Mouse (Mus musculus) forelimb bud, embryonic 11.5 days (tissue): ENCODE results near the gene Tdrd6.

Source experiments
- DNase-seq: peaks from one replicate; pipeline ENCODE4 v3.0.0-alpha.2; 2012; ENCODE audit warnings: low read depth, low spot score

Tdrd6 gene

DNA sequence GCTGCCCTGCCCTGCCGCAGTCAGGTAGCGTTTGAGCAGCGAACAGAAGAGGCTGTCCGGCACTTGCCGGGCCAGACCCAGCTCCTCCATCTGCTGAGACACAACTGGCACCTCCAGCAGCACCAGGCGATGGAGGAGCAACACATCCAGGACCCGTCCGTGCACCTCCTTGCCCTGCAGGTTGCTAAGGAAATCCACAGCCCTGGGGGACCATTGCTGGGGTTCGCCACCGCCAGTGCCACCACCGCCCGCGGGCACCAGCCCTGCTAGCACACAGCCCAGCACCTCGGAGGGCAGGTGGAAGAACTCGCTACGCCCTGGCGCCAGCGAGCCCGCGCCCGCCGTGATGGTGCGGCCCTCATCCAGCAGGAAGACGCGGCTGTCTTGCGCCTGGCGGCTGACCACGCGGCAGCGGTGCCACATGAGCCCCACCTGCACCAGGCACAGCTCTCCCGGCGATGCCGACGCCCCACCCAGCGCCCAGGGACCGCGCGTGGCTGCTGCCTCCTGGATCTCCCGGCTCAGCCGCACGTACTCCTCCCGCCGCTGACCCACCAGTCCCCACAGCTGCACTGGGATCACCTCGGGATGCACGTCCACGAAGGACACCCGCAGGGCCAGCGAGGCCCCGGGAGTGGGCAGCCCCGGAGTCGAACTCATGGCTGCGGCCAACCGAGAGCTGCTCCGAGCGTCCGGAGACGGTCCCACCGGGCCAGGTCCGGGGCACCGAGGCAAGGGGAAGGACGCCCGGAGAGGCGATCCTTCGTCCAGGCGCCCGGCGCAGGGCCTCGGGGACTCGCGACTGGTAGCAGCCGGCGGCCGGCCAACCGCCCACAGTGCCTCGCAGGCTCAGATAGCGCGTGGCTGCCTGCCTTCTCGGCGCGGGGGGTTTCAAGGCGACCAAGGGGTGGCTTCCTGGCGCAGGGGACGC is at the start of gene Tdrd6:
Gene Tdrd6, minus strand, starts transcription at position 804 of the 931 bp plus-strand sequence.
- no peak for DNase-seq

- no peak for DNase-seq
Measured at GRCm38 (mm10) chr17:43677317-43677716, 47.2 kb upstream of the Tdrd6 start.

GRCm38 (mm10) chr17:43676241-43676640 is 46.1 kb upstream of the Tdrd6 start:
- no peak for DNase-seq

- DNase-seq, result no peak
Measured at GRCm38 (mm10) chr17:43675228-43675627, 45.1 kb upstream of the Tdrd6 start.

GRCm38 (mm10) chr17:43671907-43672306 is 41.8 kb upstream of the Tdrd6 start:
- no peak for DNase-seq

DNA sequence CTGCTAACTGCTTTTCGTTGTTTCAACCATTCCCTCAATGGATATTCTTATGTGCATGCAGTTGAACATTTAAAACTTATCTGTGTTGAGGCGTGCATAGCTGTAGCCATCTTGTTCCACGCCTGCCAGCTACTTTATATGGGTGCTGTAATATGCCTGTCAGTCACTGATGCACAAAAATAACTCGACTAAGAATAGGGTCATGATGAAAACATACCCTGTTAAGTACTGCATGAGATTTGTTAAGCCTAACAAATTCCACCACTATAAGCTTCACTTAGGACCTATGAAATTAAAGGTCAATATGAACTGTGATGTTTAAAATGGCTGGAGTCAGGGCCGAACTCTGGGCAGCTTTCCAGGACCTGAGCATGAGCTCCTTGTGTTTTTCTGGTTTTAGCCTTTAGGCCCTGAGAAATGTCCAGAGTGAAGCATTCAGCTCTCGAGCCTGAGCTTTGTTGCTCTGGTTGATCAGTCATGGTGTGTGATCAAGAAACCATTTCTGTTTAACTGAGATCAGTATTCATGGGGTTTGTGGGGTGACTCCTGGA is 39.1 kb upstream of the Tdrd6 start:
- DNase-seq, result no peak

DNA sequence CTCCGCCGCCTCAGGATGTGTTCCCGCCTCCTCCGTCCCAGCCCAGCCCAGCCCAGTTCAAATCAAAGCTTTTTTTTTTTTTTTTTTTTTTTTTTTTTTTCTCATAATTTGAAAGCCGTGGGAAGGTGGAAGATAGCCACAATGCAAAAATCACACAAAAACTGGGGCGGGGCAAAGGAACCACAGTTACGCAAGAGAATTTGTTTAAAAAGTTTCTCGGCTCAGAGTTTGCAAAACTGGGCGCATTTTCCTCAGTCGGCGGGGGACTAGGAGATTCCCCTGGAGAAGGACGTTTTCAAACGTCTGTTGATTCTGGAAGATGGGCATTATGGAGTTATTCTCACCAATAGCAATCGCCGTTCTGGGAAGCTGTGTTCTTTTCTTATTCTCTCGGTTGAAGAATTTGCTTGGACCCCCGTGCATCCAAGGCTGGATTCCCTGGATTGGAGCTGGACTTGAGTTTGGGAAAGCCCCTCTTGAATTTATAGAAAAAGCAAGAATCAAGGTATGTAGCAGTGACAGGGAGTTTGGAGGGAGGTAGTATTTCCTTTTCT is 37.3 kb upstream of the Tdrd6 start, which contains the start of gene Cyp39a1:
Gene Cyp39a1, plus strand, starts transcription at position 136 of the 554 bp plus-strand sequence.
- no peak for DNase-seq

DNA sequence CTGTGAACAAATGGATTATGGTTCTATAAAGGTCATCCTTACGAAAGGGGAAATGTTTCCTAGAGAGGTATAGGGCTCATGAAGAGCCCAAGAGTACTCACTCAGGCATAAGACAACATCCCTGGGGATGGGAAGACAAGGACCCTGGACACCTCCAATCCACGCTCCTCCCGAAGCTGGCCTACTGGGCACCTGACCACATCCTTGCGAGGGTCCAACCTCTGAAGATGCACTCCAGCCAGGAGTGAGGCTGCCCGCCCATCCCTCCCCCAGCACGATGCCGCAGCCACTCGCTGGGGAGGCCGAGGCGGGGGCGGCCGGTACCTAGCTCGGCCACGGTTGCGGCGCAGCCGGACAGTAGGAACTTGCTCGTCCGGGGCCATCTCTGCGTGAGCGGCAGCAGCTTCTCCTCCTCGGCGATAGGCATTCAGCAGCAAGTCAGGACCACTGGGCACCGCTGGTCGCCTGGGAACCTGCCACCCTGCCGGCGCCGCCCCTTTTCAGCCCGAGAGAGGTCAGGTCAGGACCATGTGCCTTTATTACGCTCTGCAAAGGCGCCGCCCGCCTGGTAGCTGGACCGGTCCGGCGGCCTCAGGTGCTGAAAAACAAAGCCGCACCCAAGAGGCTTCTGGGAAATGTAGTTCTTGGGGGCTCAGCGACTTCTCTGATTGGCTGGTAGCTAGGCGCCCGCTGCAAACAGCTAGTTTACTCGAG is 36.6 kb upstream of the Tdrd6 start, which contains the start of gene Slc25a27:
Gene Slc25a27, minus strand, starts transcription at position 639 of the 714 bp plus-strand sequence.
- peak; percentile 93 for DNase-seq

- DNase-seq, result no peak
Measured at GRCm38 (mm10) chr17:43651314-43652046, 21.4 kb upstream of the Tdrd6 start.

GRCm38 (mm10) chr17:43649641-43650436 is 19.7 kb upstream of the Tdrd6 start:
- DNase-seq, result no peak

- DNase-seq, result no peak
Measured at GRCm38 (mm10) chr17:43646925-43647324, 16.8 kb upstream of the Tdrd6 start.

- DNase-seq, result no peak
Measured at GRCm38 (mm10) chr17:43645136-43645535, 15.0 kb upstream of the Tdrd6 start.

- no peak for DNase-seq
Measured at GRCm38 (mm10) chr17:43644375-43644774, 14.3 kb upstream of the Tdrd6 start.

DNA sequence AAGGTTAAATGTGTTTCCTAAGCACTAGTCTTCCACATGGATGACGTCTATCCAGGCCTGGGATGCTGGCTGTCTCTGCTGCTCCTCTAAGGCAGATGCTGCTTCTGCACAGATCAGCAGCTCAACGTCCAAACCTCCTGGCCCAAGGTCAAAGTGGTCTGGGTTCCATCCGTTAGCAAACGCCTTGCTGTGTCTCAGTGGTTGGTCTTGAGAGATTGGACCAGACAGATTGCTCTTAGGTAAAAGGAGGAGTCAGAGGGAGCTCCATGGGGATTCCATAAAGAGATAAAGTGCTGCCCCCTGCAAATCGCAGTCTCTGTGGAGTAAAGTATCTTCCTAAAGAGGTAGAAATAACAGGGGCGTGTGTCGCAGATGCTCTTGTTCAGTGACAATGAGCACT is 13.1 kb upstream of the Tdrd6 start:
- DNase-seq, result no peak

GRCm38 (mm10) chr17:43640825-43641224 is 10.7 kb upstream of the Tdrd6 start:
- DNase-seq, result no peak

DNA sequence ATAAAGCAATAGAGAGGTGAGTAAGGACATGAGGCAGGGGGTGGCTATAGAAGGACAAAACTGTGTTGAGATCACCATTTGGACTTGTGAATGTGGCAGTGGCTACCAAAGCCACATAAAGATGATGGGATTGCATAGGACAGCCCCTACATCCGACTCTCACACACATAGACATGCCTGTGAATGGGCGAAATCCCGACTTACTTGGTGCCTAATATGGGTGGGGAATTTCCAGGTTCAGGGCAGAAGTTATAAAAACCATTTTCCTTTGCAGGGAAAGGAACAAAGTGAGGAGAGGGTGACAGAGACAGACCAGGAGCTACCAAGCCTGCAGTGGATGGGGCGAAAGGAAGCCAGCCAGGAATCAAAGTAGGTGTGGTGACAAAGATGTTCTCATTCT is 7.0 kb upstream of the Tdrd6 start:
- no peak for DNase-seq

DNA sequence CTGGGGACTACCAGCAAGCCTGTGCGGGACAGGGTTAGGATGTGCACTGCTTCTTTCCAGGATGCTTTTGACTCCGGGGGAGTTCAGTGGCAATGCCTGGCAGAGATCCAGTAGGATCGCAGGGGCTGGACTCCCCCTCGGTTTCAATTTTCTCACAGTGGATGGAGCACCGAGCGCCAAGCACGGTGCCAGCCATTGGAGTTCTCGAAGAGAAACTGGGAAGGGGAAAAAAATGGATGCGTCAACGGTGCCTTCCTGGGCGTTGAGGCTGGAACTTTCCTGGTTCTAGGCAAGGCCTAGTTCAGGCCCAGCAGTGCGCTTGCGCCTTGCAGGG is 295 bp upstream of the Tdrd6 start:
- no peak for DNase-seq

DNA sequence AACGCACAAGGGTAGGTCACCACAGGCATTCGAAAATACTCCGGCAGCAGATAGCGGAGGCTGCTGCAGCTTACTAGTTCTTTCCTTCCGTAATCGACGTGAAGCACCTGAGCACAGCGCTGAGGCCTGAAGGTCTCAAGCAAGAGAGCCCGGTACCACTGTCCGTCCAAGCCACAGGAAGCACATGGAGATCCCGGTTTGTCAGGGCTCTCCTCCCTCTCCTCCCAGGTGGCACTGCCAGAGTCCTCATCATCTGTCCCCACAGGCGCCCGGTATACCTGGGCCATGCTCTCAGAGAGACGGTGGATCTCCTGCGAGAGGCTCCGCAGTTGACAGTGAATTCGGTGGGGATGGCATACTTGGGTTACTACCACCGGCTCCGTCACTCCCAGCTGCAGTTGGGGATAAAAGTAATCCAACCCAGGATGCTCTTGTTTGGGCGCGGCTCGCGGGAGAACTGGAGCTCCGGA is 1.0 kb downstream of the Tdrd6 start:
- no peak for DNase-seq

- no peak for DNase-seq
Measured at GRCm38 (mm10) chr17:43628246-43628645, 1.9 kb downstream of the Tdrd6 start.

- DNase-seq, result no peak
Measured at GRCm38 (mm10) chr17:43622076-43622475, 8.0 kb downstream of the Tdrd6 start.
